Comparison of ENCODE assay signal across 14 mouse cellular contexts in genomic region chr15:27506127-27506886, GRCm38 (mm10). TPM values are rescaled to one million over a fixed set of nuclear protein-coding genes. Genes with fewer than 3 reads are reported as not detected.
DNase-seq lines count a peak whose midpoint lies in the region; ATAC-seq and TF ChIP-seq lines count a peak whose summit lies in the region.
"Had no signal": no experiment of that assay in that cellular context is flagged by ENCODE, and none has a peak within 500 bp of the region (broad histone marks: within the 10 kb centered on the region; RNA-seq: fewer than 3 reads in every experiment).

No protein-coding gene starts in this region.

- no peak for TF ChIP-seq CTCF in gastrocnemius, adult 2 months (IDR thresholded peaks at IDR 0.05)
- no peak for TF ChIP-seq CTCF in midbrain, postnatal 0 days (IDR thresholded peaks at IDR 0.05)

- no peaks in the 10 kb centered on the region for H3K27me3 ChIP-seq in midbrain, embryonic 13.5 days
- H3K27me3 ChIP-seq in midbrain, postnatal 0 days (ENCODE audit: insufficient read depth, low read length): no peaks in the 10 kb centered on the region
- H3K27me3 ChIP-seq in liver, embryonic 11.5 days (replicated peaks; ENCODE audit: control insufficient read depth, insufficient read depth, low read length): no peaks in the 10 kb centered on the region
- H3K27me3 ChIP-seq in hindbrain, embryonic 10.5 days (ENCODE audit: insufficient read depth, poor library complexity, severe bottlenecking): no peaks in the 10 kb centered on the region
- H3K27me3 ChIP-seq: neural tube, embryonic 15.5 days had no signal

- H3K9ac ChIP-seq in midbrain, embryonic 13.5 days (replicated peaks): no peak overlapping the region
- H3K9ac ChIP-seq in midbrain, postnatal 0 days (replicated peaks; ENCODE audit: low read length, poor library complexity, severe bottlenecking): no peak overlapping the region
- H3K9ac ChIP-seq in liver, embryonic 11.5 days (ENCODE audit: low read depth, low read length): no peak overlapping the region
- H3K9ac ChIP-seq: forebrain, postnatal 0 days; hindbrain, embryonic 14.5 days; neural tube, embryonic 15.5 days had no signal

- intact Hi-C loops in gastrocnemius, adult 2 months (cut with DNase I): loop anchor here (5.0 kb wide), 1 partner anchor 36 kb away; no protein-coding TSS in a partner anchor

- peaks cover 13% of the 10 kb centered on the region for H3K4me1 ChIP-seq in midbrain, embryonic 13.5 days (replicated peaks)
- H3K4me1 ChIP-seq in midbrain, postnatal 0 days (ENCODE audit: insufficient read depth, low read length): no peaks in the 10 kb centered on the region
- H3K4me1 ChIP-seq in liver, embryonic 11.5 days (replicated peaks; ENCODE audit: control insufficient read depth, insufficient read depth, low read length): peaks cover 34% of the 10 kb centered on the region
- peaks cover 19% of the 10 kb centered on the region for H3K4me1 ChIP-seq in hindbrain, embryonic 10.5 days (replicated peaks)

- peak overlapping the region; percentile 93 for H3K27ac ChIP-seq in gastrocnemius, adult 2 months
- no peak overlapping the region for H3K27ac ChIP-seq in midbrain, embryonic 13.5 days
- H3K27ac ChIP-seq in midbrain, postnatal 0 days (ENCODE audit: low read depth, low read length): no peak overlapping the region
- no peak overlapping the region for H3K27ac ChIP-seq in liver, embryonic 11.5 days (ENCODE audit: low read depth, low read length)
- H3K27ac ChIP-seq in hindbrain, embryonic 10.5 days: no peak overlapping the region
- H3K27ac ChIP-seq: hindbrain, embryonic 14.5 days; neural tube, embryonic 15.5 days had no signal

- H3K4me2 ChIP-seq in midbrain, embryonic 13.5 days (replicated peaks): no peak overlapping the region
- H3K4me2 ChIP-seq in midbrain, postnatal 0 days (ENCODE audit: low read depth, low read length, poor library complexity, severe bottlenecking): no peak overlapping the region
- H3K4me2 ChIP-seq in liver, embryonic 11.5 days: no peak overlapping the region
- H3K4me2 ChIP-seq: hindbrain, embryonic 14.5 days; neural tube, embryonic 15.5 days had no signal

- H3K36me3 ChIP-seq in midbrain, embryonic 13.5 days: no peaks in the 10 kb centered on the region
- H3K36me3 ChIP-seq in midbrain, postnatal 0 days (ENCODE audit: insufficient read depth, low read length): no peaks in the 10 kb centered on the region
- H3K36me3 ChIP-seq in liver, embryonic 11.5 days (ENCODE audit: control insufficient read depth, insufficient read depth, low read length): no peaks in the 10 kb centered on the region
- no peaks in the 10 kb centered on the region for H3K36me3 ChIP-seq in hindbrain, embryonic 10.5 days
- H3K36me3 ChIP-seq: neural tube, embryonic 15.5 days had no signal

- no peak overlapping the region for H3K4me3 ChIP-seq in gastrocnemius, adult 2 months
- H3K4me3 ChIP-seq in midbrain, embryonic 13.5 days (replicated peaks): no peak overlapping the region
- H3K4me3 ChIP-seq in midbrain, postnatal 0 days (ENCODE audit: low read depth, low read length): no peak overlapping the region
- no peak overlapping the region for H3K4me3 ChIP-seq in liver, embryonic 11.5 days (ENCODE audit: low read depth, low read length)
- H3K4me3 ChIP-seq in hindbrain, embryonic 10.5 days: no peak overlapping the region
- H3K4me3 ChIP-seq: neural tube, embryonic 15.5 days had no signal

- peak; percentile 60 for DNase-seq in gastrocnemius, adult 2 months
- no peak for DNase-seq in gastrocnemius, adult 18-20 months (ENCODE audit: low spot score)
- DNase-seq in midbrain, postnatal 0 days (ENCODE audit: low spot score): no peak
- no peak for DNase-seq in liver, embryonic 11.5 days (ENCODE audit: low spot score)
- no peak for DNase-seq in hindbrain, embryonic 10.5 days (ENCODE audit: low spot score)
- no peak for DNase-seq in spleen, adult 18-20 months
- DNase-seq in lung, postnatal 14 days: no peak
- DNase-seq: forebrain, postnatal 0 days; layer of hippocampus, postnatal 36 days; lung, postnatal 36 days had no signal

- WGBS in midbrain, embryonic 13.5 days: 69% methylated on average over 5 of the region's 5 CpGs
- 69% methylated on average over 5 of the region's 5 CpGs for WGBS in midbrain, postnatal 0 days
- 33% methylated on average over 5 of the region's 5 CpGs for WGBS in liver, embryonic 11.5 days
- 64% methylated on average over 5 of the region's 5 CpGs for WGBS in hindbrain, embryonic 10.5 days

- 0 out of 2 replicates have a peak, but pooled peaks have one; percentile 38 for ATAC-seq in midbrain, embryonic 13.5 days
- no peak for ATAC-seq in midbrain, postnatal 0 days (ENCODE audit: low FRiP score)
- ATAC-seq in liver, embryonic 11.5 days (replicated peaks; ENCODE audit: low FRiP score): peak; percentile 65
- ATAC-seq: CD4-positive, CD25-positive, alpha-beta regulatory T cell, adult 4 months; forebrain, postnatal 0 days had no signal

- H3K9me3 ChIP-seq in midbrain, embryonic 13.5 days: no peaks in the 10 kb centered on the region
- H3K9me3 ChIP-seq in midbrain, postnatal 0 days (ENCODE audit: low read length): no peaks in the 10 kb centered on the region
- H3K9me3 ChIP-seq in liver, embryonic 11.5 days (ENCODE audit: control insufficient read depth, low read length): no peaks in the 10 kb centered on the region
- no peaks in the 10 kb centered on the region for H3K9me3 ChIP-seq in hindbrain, embryonic 10.5 days
- H3K9me3 ChIP-seq: neural tube, embryonic 15.5 days had no signal

RNA-seq across cellular contexts. Expression of gene Ank, which starts 39.8 kb away (rescaled TPM):
- total RNA-seq in gastrocnemius, adult 2 months (2021): 100 to 1,000 TPM; 134 to 142 TPM
- 100 to 1,000 TPM; 128 to 153 TPM for total RNA-seq in gastrocnemius, adult 18-20 months (2021)
- polyA plus RNA-seq in midbrain, embryonic 13.5 days (2015; fragmentation: Nextera tagmentation; extraction: Ambion mirVana): 9.9 and 11.5 TPM in 2 replicates
- total RNA-seq in midbrain, postnatal 0 days (2014; rRNA removed): 24.1 and 28.4 TPM in 2 replicates
- polyA plus RNA-seq in midbrain, postnatal 0 days (2015; fragmentation: Nextera tagmentation; extraction: Ambion mirVana): 15.7 and 15.8 TPM in 2 replicates
- 13.1 and 14.6 TPM in 2 replicates for polyA plus RNA-seq in liver, embryonic 11.5 days (2014; fragmentation: Nextera tagmentation; extraction: Ambion mirVana)
- 8.4 and 11.0 TPM in 2 replicates for polyA plus RNA-seq in hindbrain, embryonic 10.5 days (2016; fragmentation: Nextera tagmentation; extraction: Ambion mirVana)
